Mouse (Mus musculus): ENCODE data around the gene 1700024G13Rik. TPM values are rescaled to one million over a fixed set of nuclear protein-coding genes. Genes with fewer than 3 reads are reported as not detected.

Gene 1700024G13Rik
- polyA plus RNA-seq, 1 experiment from 2014 or later = 0.74 TPM

DNA sequence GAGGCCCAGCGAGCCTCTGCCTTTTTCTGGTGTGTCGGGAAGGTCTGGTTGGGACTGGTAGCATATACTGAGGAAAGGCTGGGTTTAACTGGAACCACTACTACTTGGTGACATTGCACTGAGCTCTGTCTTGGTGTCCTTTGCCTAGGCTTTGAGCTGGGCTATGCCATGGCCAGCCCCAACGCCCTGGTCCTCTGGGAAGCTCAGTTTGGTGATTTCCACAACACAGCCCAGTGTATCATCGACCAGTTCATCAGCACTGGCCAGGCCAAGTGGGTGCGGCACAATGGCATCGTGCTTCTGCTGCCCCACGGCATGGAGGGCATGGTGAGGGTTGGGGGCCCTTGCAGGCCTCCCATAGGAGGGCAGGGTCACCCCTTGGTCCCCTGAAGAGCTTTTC, 44.0 kb downstream of the 1700024G13Rik start:
- H3K27me3 ChIP-seq (replicated peaks; ENCODE audit: control insufficient read depth, insufficient read depth, low read length) = no peaks in the 10 kb centered on the region
- H3K4me1 ChIP-seq (ENCODE audit: control insufficient read depth, insufficient read depth, low read depth, low read length) = no peaks in the 10 kb centered on the region
- H3K9me3 ChIP-seq (ENCODE audit: control insufficient read depth, low read length) = no peaks in the 10 kb centered on the region
- H3K4me3 ChIP-seq (ENCODE audit: low read length) = no peak overlapping the region
- H3K36me3 ChIP-seq (ENCODE audit: control insufficient read depth, insufficient read depth, low read length) = peaks cover 25% of the 10 kb centered on the region
- no peak for ATAC-seq
- WGBS = 97% methylated on average over 7 of the region's 7 CpGs
- no peak overlapping the region for H3K4me2 ChIP-seq (ENCODE audit: low read length)
- H3K27ac ChIP-seq (ENCODE audit: low read depth, low read length) = no peak overlapping the region
- H3K9ac ChIP-seq (ENCODE audit: low read depth, low read length) = no peak overlapping the region

DNA sequence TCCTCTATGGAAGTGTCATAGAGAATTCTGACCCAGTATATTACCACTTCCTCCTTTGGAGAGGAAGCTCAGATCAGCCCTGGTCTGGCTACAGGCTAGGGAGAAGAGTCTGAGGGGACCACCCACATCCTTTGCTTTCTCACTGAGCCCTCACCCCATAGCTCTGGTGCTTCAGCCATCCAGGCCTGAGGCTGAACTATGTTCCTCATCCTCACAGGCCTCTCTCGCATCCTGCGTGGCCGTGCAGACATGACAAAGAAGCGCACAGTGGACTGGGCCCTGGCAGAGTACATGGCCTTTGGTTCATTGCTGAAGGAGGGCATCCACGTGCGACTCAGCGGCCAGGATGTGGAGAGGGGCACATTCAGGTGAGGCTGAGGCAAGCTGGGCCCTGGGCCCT, 46.4 kb downstream of the 1700024G13Rik start:
- no peak overlapping the region for H3K27ac ChIP-seq (ENCODE audit: low read depth, low read length)
- ATAC-seq = no peak
- H3K9ac ChIP-seq (ENCODE audit: low read depth, low read length) = no peak overlapping the region
- H3K4me3 ChIP-seq (ENCODE audit: low read length) = no peak overlapping the region
- no peaks in the 10 kb centered on the region for H3K9me3 ChIP-seq (ENCODE audit: control insufficient read depth, low read length)
- no peaks in the 10 kb centered on the region for H3K4me1 ChIP-seq (ENCODE audit: control insufficient read depth, insufficient read depth, low read depth, low read length)
- peaks cover 34% of the 10 kb centered on the region for H3K36me3 ChIP-seq (ENCODE audit: control insufficient read depth, insufficient read depth, low read length)
- no peaks in the 10 kb centered on the region for H3K27me3 ChIP-seq (replicated peaks; ENCODE audit: control insufficient read depth, insufficient read depth, low read length)
- H3K4me2 ChIP-seq (ENCODE audit: low read length) = no peak overlapping the region
- WGBS = 97% methylated on average over 7 of the region's 7 CpGs

DNA sequence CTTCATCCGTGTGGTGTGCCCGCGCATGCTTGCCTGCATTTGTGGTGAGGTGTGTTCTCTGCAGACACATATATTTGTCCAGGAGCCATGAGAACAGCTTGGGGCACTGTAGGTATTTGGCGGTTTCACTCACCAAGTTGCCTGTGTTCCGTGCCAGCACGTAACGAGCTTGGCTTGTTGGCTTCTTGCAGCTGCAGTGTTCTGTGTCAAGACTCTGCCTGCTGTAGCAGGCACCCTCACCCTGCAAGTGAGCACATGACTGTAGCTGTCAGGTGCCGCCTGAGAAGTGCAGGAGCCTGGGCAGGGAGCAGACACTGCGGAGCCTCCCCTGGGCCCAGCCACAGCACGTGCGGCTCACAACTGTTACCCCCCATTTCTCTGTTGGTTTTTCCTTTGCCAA, 51.6 kb downstream of the 1700024G13Rik start:
- WGBS = 69% methylated on average over 11 of the region's 11 CpGs
- no peaks in the 10 kb centered on the region; the same call in 1 of the 2 replicates for H3K4me1 ChIP-seq (ENCODE audit: control insufficient read depth, insufficient read depth, low read depth, low read length)
- peaks cover 28% of the 10 kb centered on the region for H3K36me3 ChIP-seq (ENCODE audit: control insufficient read depth, insufficient read depth, low read length)
- no peaks in the 10 kb centered on the region for H3K27me3 ChIP-seq (replicated peaks; ENCODE audit: control insufficient read depth, insufficient read depth, low read length)
- H3K4me3 ChIP-seq (ENCODE audit: low read length) = no peak overlapping the region
- no peak overlapping the region for H3K9ac ChIP-seq (ENCODE audit: low read depth, low read length)
- H3K9me3 ChIP-seq (ENCODE audit: control insufficient read depth, low read length) = no peaks in the 10 kb centered on the region
- no peak overlapping the region for H3K4me2 ChIP-seq (ENCODE audit: low read length)
- H3K27ac ChIP-seq (ENCODE audit: low read depth, low read length) = no peak overlapping the region
- ATAC-seq = peak; percentile 70; the same call in 1 of the 2 replicates

DNA sequence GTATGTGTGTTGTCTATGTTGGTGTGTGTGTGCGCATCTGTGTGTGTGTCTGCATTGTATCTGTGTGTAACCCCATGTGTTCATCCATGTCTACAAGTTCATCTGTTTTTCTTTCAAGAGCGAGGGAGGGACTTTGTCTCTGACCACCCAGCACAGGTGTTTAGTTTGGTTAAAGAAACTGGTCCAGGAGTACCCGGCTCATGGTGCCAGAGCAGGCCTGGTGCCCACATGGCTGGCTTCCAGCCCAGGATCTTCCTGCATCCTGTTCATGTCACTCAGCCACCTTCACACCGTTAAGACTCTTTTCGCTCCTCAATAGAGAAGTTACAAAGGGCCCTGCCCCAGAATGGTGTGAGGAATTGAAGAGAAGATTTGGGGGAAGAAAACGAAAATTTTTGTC, 52.2 kb downstream of the 1700024G13Rik start:
- WGBS = 73% methylated on average over 6 of the region's 6 CpGs

DNA sequence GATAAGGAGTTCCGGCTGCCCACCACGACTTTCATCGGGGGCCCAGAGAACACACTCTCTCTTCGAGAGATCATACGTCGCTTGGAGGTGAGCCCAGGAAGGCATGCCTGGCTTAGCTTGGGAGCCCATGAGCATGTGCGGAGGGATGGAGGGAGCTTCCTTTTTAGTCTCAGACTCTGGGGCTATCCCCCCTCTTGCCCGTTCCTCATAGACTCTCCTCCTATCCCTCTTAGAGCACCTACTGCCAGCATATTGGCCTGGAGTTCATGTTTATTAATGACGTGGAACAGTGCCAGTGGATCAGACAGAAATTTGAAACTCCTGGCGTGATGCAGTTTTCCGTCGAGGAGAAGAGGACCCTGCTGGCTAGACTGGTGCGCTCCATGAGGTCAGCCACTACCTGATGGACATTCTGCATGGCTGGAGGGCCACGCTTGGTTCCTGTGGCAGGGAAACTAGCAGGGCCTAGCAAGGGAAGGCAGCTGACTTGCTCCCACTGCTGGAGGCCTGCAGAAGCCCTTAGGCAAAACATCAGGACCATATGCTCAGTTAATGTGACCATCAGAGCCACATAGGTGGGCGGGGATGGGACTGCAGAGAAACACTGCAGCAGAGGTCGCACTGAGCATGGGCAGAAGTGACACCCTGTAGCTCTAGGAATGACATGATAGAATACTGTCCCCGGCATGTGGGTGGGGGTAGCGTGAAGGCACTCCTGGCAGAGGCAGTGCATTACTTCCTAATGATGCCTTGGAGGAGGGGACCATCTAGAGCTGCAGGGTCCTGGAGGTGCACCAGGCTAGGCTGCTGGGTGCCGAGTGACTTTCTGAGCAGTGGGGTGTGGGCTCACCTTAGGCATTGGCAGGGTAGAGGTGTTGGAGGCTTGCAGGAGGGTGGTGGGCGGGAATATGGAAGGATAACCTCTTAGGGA, 55.4 kb downstream of the 1700024G13Rik start:
- Histone ChIP-seq H3K4me2 (ENCODE audit: low read length) (no peak overlapping the region), H3K36me3 (ENCODE audit: control insufficient read depth, insufficient read depth, low read length) (peaks cover 5% of the 10 kb centered on the region), H3K4me3 (ENCODE audit: low read length) (no peak overlapping the region), H3K27me3 (replicated peaks; ENCODE audit: control insufficient read depth, insufficient read depth, low read length) (no peaks in the 10 kb centered on the region), H3K4me1 (ENCODE audit: control insufficient read depth, insufficient read depth, low read depth, low read length) (no peaks in the 10 kb centered on the region; the same call in 1 of the 2 replicates), H3K9ac (ENCODE audit: low read depth, low read length) (no peak overlapping the region), H3K27ac (ENCODE audit: low read depth, low read length) (no peak overlapping the region), H3K9me3 (ENCODE audit: control insufficient read depth, low read length) (no peaks in the 10 kb centered on the region)
- 66% methylated on average over 20 of the region's 20 CpGs for WGBS
- peak; percentile 31; the same call in 1 of the 2 replicates for ATAC-seq

More for the DNA sequence above, 52.2 kb downstream of the 1700024G13Rik start:
- Histone ChIP-seq H3K9me3 (ENCODE audit: control insufficient read depth, low read length) (no peaks in the 10 kb centered on the region), H3K9ac (ENCODE audit: low read depth, low read length) (no peak overlapping the region), H3K27me3 (replicated peaks; ENCODE audit: control insufficient read depth, insufficient read depth, low read length) (no peaks in the 10 kb centered on the region), H3K27ac (ENCODE audit: low read depth, low read length) (no peak overlapping the region), H3K36me3 (ENCODE audit: control insufficient read depth, insufficient read depth, low read length) (peaks cover 24% of the 10 kb centered on the region), H3K4me1 (ENCODE audit: control insufficient read depth, insufficient read depth, low read depth, low read length) (no peaks in the 10 kb centered on the region; the same call in 1 of the 2 replicates), H3K4me2 (ENCODE audit: low read length) (no peak overlapping the region), H3K4me3 (ENCODE audit: low read length) (no peak overlapping the region)
- ATAC-seq = no peak

DNA sequence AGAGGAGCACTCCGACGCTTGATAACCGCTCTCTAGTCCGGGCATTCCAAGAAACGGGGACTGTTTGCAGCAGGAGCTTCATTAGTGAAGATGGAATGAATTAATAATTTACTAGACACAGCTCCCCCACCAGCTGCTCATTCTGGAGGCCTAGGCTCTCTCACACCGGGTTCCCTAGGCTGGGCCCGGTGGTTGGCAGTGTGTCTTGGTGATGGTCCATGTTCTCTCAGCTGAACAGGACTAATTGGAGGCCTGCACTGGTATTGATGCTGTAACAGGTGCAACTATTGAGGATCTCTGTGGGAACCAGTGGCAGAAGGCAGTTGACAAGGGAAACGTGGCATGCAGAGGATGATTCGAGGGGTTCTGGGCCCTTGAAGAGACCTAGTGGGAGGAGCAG, 60.8 kb downstream of the 1700024G13Rik start:
- H3K27me3 ChIP-seq (replicated peaks; ENCODE audit: control insufficient read depth, insufficient read depth, low read length) = no peaks in the 10 kb centered on the region
- ATAC-seq = 0 out of 2 replicates have a peak, but pooled peaks have one; percentile 41
- 60% methylated on average over 9 of the region's 9 CpGs for WGBS

More for the DNA sequence above, 60.8 kb downstream of the 1700024G13Rik start:
- Histone ChIP-seq H3K9me3 (ENCODE audit: control insufficient read depth, low read length) (no peaks in the 10 kb centered on the region), H3K27ac (ENCODE audit: low read depth, low read length) (no peak overlapping the region), H3K36me3 (ENCODE audit: control insufficient read depth, insufficient read depth, low read length) (no peaks in the 10 kb centered on the region), H3K4me3 (ENCODE audit: low read length) (no peak overlapping the region), H3K4me1 (ENCODE audit: control insufficient read depth, insufficient read depth, low read depth, low read length) (peaks cover 6% of the 10 kb centered on the region), H3K9ac (ENCODE audit: low read depth, low read length) (no peak overlapping the region; the same call in 1 of the 2 replicates), H3K4me2 (ENCODE audit: low read length) (no peak overlapping the region)

Other genes with a start within 250 kb of the 1700024G13Rik start
- not detected in 2 replicates for gene Msmb, start 246.4 kb downstream of the 1700024G13Rik start, polyA plus RNA-seq (2015; fragmentation: Nextera tagmentation; extraction: Ambion mirVana)
- gene Ncoa4, start 228.5 kb downstream of the 1700024G13Rik start, polyA plus RNA-seq (2015; fragmentation: Nextera tagmentation; extraction: Ambion mirVana) = 104 and 116 TPM in 2 replicates
- 221 and 231 TPM in 2 replicates for gene Timm23, start 186.5 kb downstream of the 1700024G13Rik start, polyA plus RNA-seq (2015; fragmentation: Nextera tagmentation; extraction: Ambion mirVana)
- gene Parg, start 186.4 kb downstream of the 1700024G13Rik start, polyA plus RNA-seq (2015; fragmentation: Nextera tagmentation; extraction: Ambion mirVana) = 26.8 and 30.0 TPM in 2 replicates
- gene Ogdhl, start 66.4 kb downstream of the 1700024G13Rik start, polyA plus RNA-seq (2015; fragmentation: Nextera tagmentation; extraction: Ambion mirVana) = 20.9 and 24.6 TPM in 2 replicates
- gene Slc18a3, start 76.5 kb upstream of the 1700024G13Rik start, polyA plus RNA-seq (2015; fragmentation: Nextera tagmentation; extraction: Ambion mirVana) = 22.0 and 26.4 TPM in 2 replicates
- 2.8 and 3.3 TPM in 2 replicates for gene Chat, start 77.6 kb upstream of the 1700024G13Rik start, polyA plus RNA-seq (2015; fragmentation: Nextera tagmentation; extraction: Ambion mirVana)
- 24.2 and 24.3 TPM in 2 replicates for gene Ercc6, start 125.1 kb upstream of the 1700024G13Rik start, polyA plus RNA-seq (2015; fragmentation: Nextera tagmentation; extraction: Ambion mirVana)
- 50.8 and 53.8 TPM in 2 replicates for gene Prrxl1, start 211.0 kb upstream of the 1700024G13Rik start, polyA plus RNA-seq (2015; fragmentation: Nextera tagmentation; extraction: Ambion mirVana)